Mouse (Mus musculus) cortical plate, adult 2 months (tissue): ENCODE results near the gene Kcnip4.

ENCODE experiments used
- CTCF ChIP-seq: fragments of 200-500 bp; IDR thresholded peaks from 2 replicates; pipeline ENCODE4 v1.5.1; 2011; ENCODE audit warnings: mild to moderate bottlenecking, control low read depth, low read length; ENCODE audit not compliant: insufficient read depth; ENCODE audit errors: extremely low read depth
- POLR2A ChIP-seq: fragments of 200-500 bp; IDR thresholded peaks from 2 replicates; pipeline ENCODE4 v1.6.1; 2011; ENCODE audit warnings: mild to moderate bottlenecking, low read length, control low read depth; ENCODE audit not compliant: insufficient read depth; ENCODE audit errors: extremely low read depth

- TF ChIP-seq CTCF = no peak
- no peak for TF ChIP-seq POLR2A
Measured at GRCm38 (mm10) chr5:48345983-48346648, 1178.6 kb downstream of the Kcnip4 start.
